Mouse (Mus musculus): Measurements from ENCODE around the gene Nprl3.
"Not testable (repeated sequence)": the region's sequence is repeated elsewhere in the genome, so short reads cannot be mapped to it uniquely, and the experiment has no call there.

DNA sequence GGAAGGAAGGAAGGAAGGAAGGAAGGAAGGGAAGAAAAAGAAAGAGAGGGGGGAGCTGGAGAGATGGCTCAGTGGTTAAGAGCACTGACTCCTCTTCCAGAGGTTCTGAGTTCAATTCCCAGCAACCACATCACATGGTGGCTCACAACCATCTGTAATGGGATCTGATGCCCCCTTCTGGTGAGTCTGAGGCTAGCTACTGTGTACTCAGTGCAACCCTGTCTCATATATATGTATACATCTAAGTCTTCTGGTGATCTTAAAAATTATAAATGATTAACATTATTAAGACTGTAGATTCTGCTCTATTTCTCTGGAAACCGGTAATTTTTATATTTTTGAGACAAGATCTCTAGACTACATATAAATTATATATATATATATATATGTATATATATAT lies 66.5 kb downstream of the Nprl3 start:
- not testable (repeated sequence) for TF ChIP-seq CTCF (IDR thresholded peaks at IDR 0.05; ENCODE audit: borderline replicate concordance, insufficient read depth, low read depth, low read length); POLR2A (IDR thresholded peaks at IDR 0.05; ENCODE audit: borderline replicate concordance, insufficient read depth, low read length)

Data from cerebellum, adult 2 months (tissue).